Mouse (Mus musculus) neutrophil, adult 5-6 weeks (primary cell): ENCODE results near the gene Nrros. TPM values are rescaled to one million over a fixed set of nuclear protein-coding genes. Genes with fewer than 3 reads are reported as not detected.

ENCODE experiments used
- ATAC-seq: fragments of 151-379, 151-347 bp; 2 replicates; pipeline ENCODE4 v1.8.0; 2017; ENCODE audit warnings: mild to moderate bottlenecking, moderate TSS enrichment; ENCODE audit not compliant: insufficient number of reproducible peaks, poor library complexity, low FRiP score, severe bottlenecking; ENCODE audit errors: extremely low read depth
- total RNA-seq: library from RNA; stranded (forward); fragments of 200-1000 nt; gene quantifications from 2 replicates; pipeline ENCODE4 v1.2.3, GENCODE M21; 2017

Nrros gene
- total RNA-seq, 1 experiment from 2014 or later: 149 TPM

- ATAC-seq: no peak
Observed at GRCm38 (mm10) chr16:32164396-32165027, 882 bp downstream of the Nrros start.

DNA sequence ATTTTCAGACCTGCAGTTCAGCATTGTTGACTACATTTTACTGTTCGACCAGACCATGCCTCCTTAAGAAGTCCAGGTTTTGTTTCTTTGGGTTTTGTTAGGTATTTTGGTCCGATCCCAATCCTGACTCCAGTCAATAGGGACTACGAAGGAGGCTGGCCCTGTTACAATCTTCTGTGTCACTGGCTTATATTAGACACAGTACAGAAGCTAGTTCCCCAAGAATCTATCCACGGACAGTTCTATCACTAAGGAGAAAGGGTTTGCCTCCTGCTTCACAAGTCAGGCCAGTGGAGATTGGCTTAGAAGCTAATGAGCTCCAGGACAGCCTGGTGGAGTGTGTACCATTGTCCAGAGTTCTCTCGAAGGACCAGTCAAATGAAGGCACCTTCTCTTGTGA is 1.5 kb downstream of the Nrros start:
- ATAC-seq: no peak

- ATAC-seq: peak; percentile 88
Observed at GRCm38 (mm10) chr16:32163392-32163791, 2.0 kb downstream of the Nrros start.

- no peak for ATAC-seq
Observed at GRCm38 (mm10) chr16:32160742-32161323, 4.6 kb downstream of the Nrros start.

DNA sequence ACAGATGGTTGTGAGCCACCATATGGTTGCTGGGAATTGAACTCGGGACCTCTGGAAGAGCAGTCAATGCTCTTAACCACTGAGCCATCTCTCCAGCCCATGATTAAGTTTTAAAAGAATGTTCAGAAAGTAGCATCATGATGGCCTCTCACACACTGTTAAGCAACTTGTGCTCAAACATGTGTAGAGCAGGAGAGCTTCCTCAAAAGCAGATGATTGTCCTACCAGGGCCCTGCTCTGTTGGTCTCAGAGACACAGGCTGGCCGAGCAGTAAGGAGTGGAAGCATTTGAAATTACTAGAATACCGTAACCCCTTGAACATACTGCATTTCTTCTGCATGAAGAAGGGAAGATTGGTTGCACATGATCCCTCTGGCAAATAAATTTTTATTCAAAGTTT is 6.4 kb downstream of the Nrros start:
- no peak for ATAC-seq

DNA sequence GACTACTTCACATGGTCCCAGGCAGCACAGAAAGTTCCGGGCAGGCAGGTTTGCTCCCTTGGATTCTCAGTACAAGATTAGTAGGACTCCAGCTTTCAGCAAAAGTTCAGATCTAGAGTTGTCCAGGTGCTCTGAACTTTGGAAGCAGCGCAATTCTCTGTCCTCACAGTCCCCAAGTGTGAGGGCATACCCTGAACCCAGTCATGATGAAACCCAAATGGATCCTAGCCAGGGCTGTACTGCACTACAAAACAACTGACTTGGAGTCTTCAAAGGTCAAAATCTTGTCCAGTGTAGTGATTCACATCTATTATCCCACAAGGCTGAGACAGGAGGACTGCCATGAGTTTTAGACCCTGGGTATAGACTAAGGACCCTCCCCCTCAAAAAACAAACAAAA is 8.0 kb downstream of the Nrros start:
- ATAC-seq: no peak

DNA sequence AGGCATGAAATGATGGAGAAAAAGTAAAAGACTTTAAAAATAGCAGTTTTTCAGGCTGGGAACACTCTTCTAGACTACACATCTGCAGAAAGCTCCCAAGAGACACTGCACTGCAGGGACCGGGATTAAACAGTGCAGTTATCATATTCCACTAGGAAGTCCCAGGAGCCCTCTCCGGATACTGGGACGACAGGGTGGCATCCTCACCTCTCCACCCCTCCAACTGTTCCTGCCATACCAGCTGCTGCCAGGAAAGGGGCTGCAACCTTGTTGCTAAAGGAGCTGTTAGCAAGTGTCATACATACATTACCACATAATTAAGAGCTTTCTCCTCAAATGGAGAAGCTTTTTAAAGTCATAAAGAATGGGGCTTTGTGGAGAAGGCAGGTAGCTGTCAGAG is 8.7 kb downstream of the Nrros start:
- ATAC-seq: no peak

- ATAC-seq: no peak
Observed at GRCm38 (mm10) chr16:32154437-32154836, 11.0 kb downstream of the Nrros start.

GRCm38 (mm10) chr16:32153976-32154375 is 11.4 kb downstream of the Nrros start:
- ATAC-seq: no peak

GRCm38 (mm10) chr16:32147589-32148207 is 17.7 kb downstream of the Nrros start:
- ATAC-seq: no peak

GRCm38 (mm10) chr16:32144592-32144991 is 20.8 kb downstream of the Nrros start:
- no peak for ATAC-seq

GRCm38 (mm10) chr16:32143766-32144165 is 21.6 kb downstream of the Nrros start:
- no peak for ATAC-seq

DNA sequence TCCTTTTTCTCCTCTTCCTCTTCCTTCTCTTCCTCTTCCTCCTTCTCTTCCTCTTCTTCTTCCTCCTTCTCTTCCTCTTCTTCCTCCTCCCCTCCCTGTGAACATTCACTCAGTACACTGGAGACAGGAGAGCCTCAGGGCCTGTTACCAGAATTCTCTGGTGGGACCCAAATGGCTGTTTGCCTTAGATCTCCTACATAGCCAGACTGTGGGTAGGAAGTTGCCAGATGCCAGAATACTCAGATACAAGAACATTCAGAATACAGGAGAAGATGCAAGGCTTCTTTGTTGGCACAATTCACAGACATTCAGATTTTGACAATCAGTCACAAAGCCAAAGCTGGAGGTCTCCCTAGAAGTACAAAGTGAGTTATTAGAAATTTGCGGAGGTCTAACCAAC is 26.4 kb downstream of the Nrros start:
- ATAC-seq: no peak

- ATAC-seq: no peak
Observed at GRCm38 (mm10) chr16:32135842-32136357, 29.5 kb downstream of the Nrros start.

- ATAC-seq: no peak
Observed at GRCm38 (mm10) chr16:32133148-32133547, 32.2 kb downstream of the Nrros start.

GRCm38 (mm10) chr16:32130190-32130826 is 35.1 kb downstream of the Nrros start:
- peak; percentile 91 for ATAC-seq

DNA sequence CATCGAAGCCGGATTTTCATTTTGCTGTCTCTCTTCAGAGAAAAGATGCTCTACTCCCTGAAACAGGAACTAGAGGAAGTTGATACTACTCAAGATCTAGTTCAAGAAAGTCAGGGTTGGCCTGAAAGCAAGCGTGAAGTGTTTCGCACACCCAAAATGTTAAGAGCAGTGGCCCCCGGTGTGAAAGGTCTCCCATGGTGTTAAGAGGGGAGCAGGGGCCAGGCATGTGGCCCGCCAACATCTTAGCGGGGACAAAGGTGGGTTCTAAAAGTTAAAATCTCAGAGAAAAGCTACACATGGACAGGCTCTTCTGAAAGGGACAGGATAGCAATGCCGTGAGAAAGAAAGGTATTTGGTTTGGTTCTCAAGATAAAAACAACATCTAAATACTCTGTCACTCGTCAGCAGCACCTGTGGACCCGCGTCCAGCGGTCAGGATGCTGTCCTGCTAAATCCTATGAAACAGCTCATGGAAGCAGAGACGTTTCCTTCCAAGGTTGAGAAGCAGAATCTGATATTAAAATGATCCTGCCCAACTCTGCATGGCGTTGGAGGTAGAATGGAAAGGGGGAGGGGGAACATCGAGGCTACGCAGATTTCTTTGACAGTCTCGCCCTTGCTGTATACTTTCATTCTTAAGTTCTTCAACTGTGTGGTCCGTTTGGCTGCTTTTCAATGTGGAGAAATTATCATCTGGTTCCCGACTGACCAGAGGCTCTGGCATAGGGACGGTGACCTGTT is 35.8 kb downstream of the Nrros start:
- no peak for ATAC-seq

DNA sequence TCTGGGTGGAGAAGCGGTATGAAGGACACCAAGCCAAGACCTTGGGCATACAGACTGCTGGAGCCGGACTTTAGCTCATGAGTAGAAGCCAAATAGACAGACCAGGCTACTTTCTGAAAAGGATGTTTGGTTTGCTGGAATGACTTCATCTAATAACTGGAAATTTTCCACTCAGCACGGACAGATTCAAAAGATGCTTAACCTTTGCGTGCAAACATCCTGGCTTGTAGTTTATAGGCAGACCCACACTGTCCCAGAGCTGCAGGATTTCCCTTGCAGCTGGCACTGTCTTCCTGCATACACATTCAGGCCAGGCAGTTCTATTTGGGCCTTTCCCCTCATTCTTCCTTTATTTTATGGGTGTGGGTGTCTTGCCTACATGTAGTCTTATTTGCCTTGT is 38.3 kb downstream of the Nrros start:
- no peak for ATAC-seq

DNA sequence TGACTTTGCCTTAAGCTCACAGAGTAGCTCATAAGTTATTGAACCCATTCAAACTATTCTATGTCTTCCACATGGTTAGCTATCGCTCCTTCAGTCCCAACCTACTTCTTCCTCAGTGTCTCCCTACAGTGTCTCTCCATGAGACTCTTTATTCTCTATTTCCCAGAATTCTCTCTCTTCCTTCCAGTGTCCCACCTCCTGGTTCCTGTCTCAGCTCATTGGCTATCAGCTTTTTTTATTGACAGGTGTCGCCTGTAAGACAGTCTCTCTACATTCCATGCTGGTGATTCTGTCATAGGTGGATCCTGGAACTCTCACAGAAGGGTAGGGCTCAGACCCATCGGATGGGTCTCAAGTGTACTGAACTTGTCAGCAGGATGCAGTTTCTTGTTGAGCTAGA is 40.0 kb downstream of the Nrros start:
- no peak for ATAC-seq
